Mouse (Mus musculus): ENCODE measurements around the gene Cnot2.

The Cnot2 gene

GRCm38 (mm10) chr10:116564828-116565602, 16.3 kb downstream of the Cnot2 start:
- intact Hi-C loops (cut with DNase I) = no loop called here

- intact Hi-C loops (cut with DNase I) = no loop called here
Observed at GRCm38 (mm10) chr10:116562731-116563480, 18.4 kb downstream of the Cnot2 start.

- intact Hi-C loops (cut with DNase I) = no loop called here
Observed at GRCm38 (mm10) chr10:116562210-116562609, 19.1 kb downstream of the Cnot2 start.

GRCm38 (mm10) chr10:116559171-116559570, 22.1 kb downstream of the Cnot2 start:
- intact Hi-C loops (cut with DNase I) = no loop called here

GRCm38 (mm10) chr10:116557166-116557565, 24.1 kb downstream of the Cnot2 start:
- intact Hi-C loops (cut with DNase I) = no loop called here

GRCm38 (mm10) chr10:116554434-116554833, 26.9 kb downstream of the Cnot2 start:
- intact Hi-C loops (cut with DNase I) = no loop called here

GRCm38 (mm10) chr10:116547958-116548357, 33.4 kb downstream of the Cnot2 start:
- intact Hi-C loops (cut with DNase I) = no loop called here

GRCm38 (mm10) chr10:116546177-116546576, 35.1 kb downstream of the Cnot2 start:
- intact Hi-C loops (cut with DNase I) = no loop called here

- intact Hi-C loops (cut with DNase I) = no loop called here
Observed at GRCm38 (mm10) chr10:116543061-116543460, 38.2 kb downstream of the Cnot2 start.

GRCm38 (mm10) chr10:116540750-116541149, 40.6 kb downstream of the Cnot2 start:
- intact Hi-C loops (cut with DNase I) = no loop called here

- intact Hi-C loops (cut with DNase I) = loop anchor here (10.0 kb wide), 1 partner anchor 307 kb away; no protein-coding TSS in a partner anchor
Observed at GRCm38 (mm10) chr10:116537495-116537894, 43.8 kb downstream of the Cnot2 start.

- intact Hi-C loops (cut with DNase I) = loop anchor here (10.0 kb wide), 1 partner anchor 311 kb away; no protein-coding TSS in a partner anchor
Observed at GRCm38 (mm10) chr10:116534278-116534677, 47.0 kb downstream of the Cnot2 start.

GRCm38 (mm10) chr10:116532561-116532960, 48.8 kb downstream of the Cnot2 start:
- intact Hi-C loops (cut with DNase I) = loop anchor here (10.0 kb wide), 1 partner anchor 312 kb away; no protein-coding TSS in a partner anchor

- intact Hi-C loops (cut with DNase I) = loop anchor here (10.0 kb wide), 1 partner anchor 314 kb away; no protein-coding TSS in a partner anchor
Observed at GRCm38 (mm10) chr10:116531063-116531462, 50.2 kb downstream of the Cnot2 start.

GRCm38 (mm10) chr10:116519588-116519987, 61.7 kb downstream of the Cnot2 start:
- intact Hi-C loops (cut with DNase I) = no loop called here

GRCm38 (mm10) chr10:116515590-116515989, 65.7 kb downstream of the Cnot2 start:
- intact Hi-C loops (cut with DNase I) = no loop called here

- intact Hi-C loops (cut with DNase I) = no loop called here
Observed at GRCm38 (mm10) chr10:116515158-116515557, 66.2 kb downstream of the Cnot2 start.

- intact Hi-C loops (cut with DNase I) = no loop called here
Observed at GRCm38 (mm10) chr10:116513254-116513635, 68.1 kb downstream of the Cnot2 start.

- intact Hi-C loops (cut with DNase I) = no loop called here
Observed at GRCm38 (mm10) chr10:116512521-116513253, 68.6 kb downstream of the Cnot2 start.

GRCm38 (mm10) chr10:116505303-116506014, 75.9 kb downstream of the Cnot2 start:
- intact Hi-C loops (cut with DNase I) = no loop called here

- intact Hi-C loops (cut with DNase I) = no loop called here
Observed at GRCm38 (mm10) chr10:116492768-116493167, 88.5 kb downstream of the Cnot2 start.

Measured in adrenal gland (tissue).